Mouse (Mus musculus): ENCODE results near the gene Pmpca. TPM values are rescaled to one million over a fixed set of nuclear protein-coding genes. Genes with fewer than 3 reads are reported as not detected.
A peak's percentile ranks its signal among the peaks of the same experiment; 100 is the strongest.

Gene Pmpca
- polyA plus RNA-seq, 1 experiment, result 18.3 TPM

DNA sequence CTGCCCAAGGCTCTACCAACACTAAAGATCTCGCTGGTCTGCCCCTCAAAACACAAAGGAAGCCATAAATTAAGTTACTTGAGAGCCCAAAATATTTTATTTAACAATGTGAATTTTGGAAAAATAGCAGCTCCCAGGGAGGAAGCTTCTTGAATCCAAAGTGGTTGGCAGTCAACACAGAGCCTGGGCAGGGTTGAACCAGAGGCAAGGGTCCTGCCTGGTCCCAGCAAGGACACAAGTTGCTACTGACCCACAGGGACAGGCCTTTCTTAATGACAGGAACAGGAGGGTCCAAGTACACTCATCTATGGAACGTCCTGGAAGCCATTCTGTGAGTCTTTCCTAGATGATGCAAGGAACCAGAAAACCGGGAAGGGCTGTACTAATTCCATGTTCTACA lies 20.2 kb downstream of the Pmpca start:
- H3K4me3 ChIP-seq (replicated peaks), result peak overlapping the region; percentile 83
- no peaks in the 10 kb centered on the region for H3K9me3 ChIP-seq (ENCODE audit: control insufficient read depth, low read length)
- TF ChIP-seq TAL1 (IDR thresholded peaks at IDR 0.05; ENCODE audit: low read length), result no peak
- TF ChIP-seq GATA1 (IDR thresholded peaks at IDR 0.05; ENCODE audit: low read length), result no peak
- peaks cover 72% of the 10 kb centered on the region for H3K36me3 ChIP-seq (ENCODE audit: control insufficient read depth)
- peaks cover 56% of the 10 kb centered on the region for H3K4me1 ChIP-seq (ENCODE audit: control insufficient read depth)
- H3K27me3 ChIP-seq (ENCODE audit: control insufficient read depth), result no peaks in the 10 kb centered on the region

- no peaks in the 10 kb centered on the region for H3K9me3 ChIP-seq (ENCODE audit: control insufficient read depth, low read length)
- no peaks in the 10 kb centered on the region for H3K27me3 ChIP-seq (ENCODE audit: control insufficient read depth)
- TF ChIP-seq TAL1 (IDR thresholded peaks at IDR 0.05; ENCODE audit: low read length) (no peak), GATA1 (IDR thresholded peaks at IDR 0.05; ENCODE audit: low read length) (no peak)
- peaks cover 50% of the 10 kb centered on the region for H3K4me1 ChIP-seq (ENCODE audit: control insufficient read depth)
- no peak overlapping the region for H3K4me3 ChIP-seq (replicated peaks)
- H3K36me3 ChIP-seq (ENCODE audit: control insufficient read depth), result peaks cover 71% of the 10 kb centered on the region
Measured at GRCm38 (mm10) chr2:26410091-26410490, 21.0 kb downstream of the Pmpca start.

GRCm38 (mm10) chr2:26410931-26411411 lies 21.8 kb downstream of the Pmpca start:
- no peaks in the 10 kb centered on the region for H3K27me3 ChIP-seq (ENCODE audit: control insufficient read depth)
- H3K4me1 ChIP-seq (ENCODE audit: control insufficient read depth), result peaks cover 43% of the 10 kb centered on the region
- H3K4me3 ChIP-seq (replicated peaks), result no peak overlapping the region
- no peak for TF ChIP-seq GATA1 (IDR thresholded peaks at IDR 0.05; ENCODE audit: low read length)
- TF ChIP-seq TAL1 (IDR thresholded peaks at IDR 0.05; ENCODE audit: low read length), result no peak
- no peaks in the 10 kb centered on the region for H3K9me3 ChIP-seq (ENCODE audit: control insufficient read depth, low read length)
- peaks cover 73% of the 10 kb centered on the region for H3K36me3 ChIP-seq (ENCODE audit: control insufficient read depth)

- TF ChIP-seq TAL1 (IDR thresholded peaks at IDR 0.05; ENCODE audit: low read length), result peak; percentile 28; the same call in 1 of the 3 replicates
- no peak for TF ChIP-seq GATA1 (IDR thresholded peaks at IDR 0.05; ENCODE audit: low read length)
- H3K36me3 ChIP-seq (ENCODE audit: control insufficient read depth), result peaks cover 86% of the 10 kb centered on the region
- no peaks in the 10 kb centered on the region for H3K27me3 ChIP-seq (ENCODE audit: control insufficient read depth)
- no peak overlapping the region for H3K4me3 ChIP-seq (replicated peaks)
- H3K4me1 ChIP-seq (ENCODE audit: control insufficient read depth), result peaks cover 19% of the 10 kb centered on the region
- H3K9me3 ChIP-seq (ENCODE audit: control insufficient read depth, low read length), result no peaks in the 10 kb centered on the region
Measured at GRCm38 (mm10) chr2:26417066-26417465, 27.9 kb downstream of the Pmpca start.

- no peaks in the 10 kb centered on the region for H3K9me3 ChIP-seq (ENCODE audit: control insufficient read depth, low read length)
- peaks cover 86% of the 10 kb centered on the region for H3K36me3 ChIP-seq (ENCODE audit: control insufficient read depth)
- no peak for TF ChIP-seq GATA1 (IDR thresholded peaks at IDR 0.05; ENCODE audit: low read length)
- no peak for TF ChIP-seq TAL1 (IDR thresholded peaks at IDR 0.05; ENCODE audit: low read length)
- H3K4me1 ChIP-seq (ENCODE audit: control insufficient read depth), result peaks cover 19% of the 10 kb centered on the region
- no peaks in the 10 kb centered on the region for H3K27me3 ChIP-seq (ENCODE audit: control insufficient read depth)
- H3K4me3 ChIP-seq (replicated peaks), result no peak overlapping the region
Measured at GRCm38 (mm10) chr2:26418120-26418519, 29.0 kb downstream of the Pmpca start.

DNA sequence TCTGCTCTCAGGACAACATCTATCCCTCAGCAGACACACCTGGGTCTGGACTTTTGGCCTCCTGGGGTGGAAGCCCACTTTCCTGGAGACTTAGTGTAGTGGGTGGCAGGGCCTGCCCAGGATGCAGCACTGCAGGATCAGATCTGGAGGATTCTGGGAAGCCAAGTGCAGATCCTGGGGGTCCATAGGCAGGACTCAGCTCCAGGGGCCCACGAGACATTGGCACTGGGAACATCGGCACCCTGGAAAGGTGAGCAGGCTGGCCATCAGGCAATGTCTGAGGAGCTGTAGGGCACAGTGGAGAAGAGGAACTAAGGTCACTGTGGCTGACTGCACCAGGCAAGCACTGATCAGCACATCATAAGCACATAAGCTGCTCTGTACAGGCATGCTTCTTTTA lies 32.8 kb downstream of the Pmpca start:
- no peak for TF ChIP-seq TAL1 (IDR thresholded peaks at IDR 0.05; ENCODE audit: low read length)
- no peak for TF ChIP-seq GATA1 (IDR thresholded peaks at IDR 0.05; ENCODE audit: low read length)
- Histone ChIP-seq H3K36me3 (ENCODE audit: control insufficient read depth) (peaks cover 85% of the 10 kb centered on the region), H3K4me3 (replicated peaks) (no peak overlapping the region), H3K4me1 (ENCODE audit: control insufficient read depth) (peaks cover 10% of the 10 kb centered on the region), H3K9me3 (ENCODE audit: control insufficient read depth, low read length) (no peaks in the 10 kb centered on the region), H3K27me3 (ENCODE audit: control insufficient read depth) (no peaks in the 10 kb centered on the region)

DNA sequence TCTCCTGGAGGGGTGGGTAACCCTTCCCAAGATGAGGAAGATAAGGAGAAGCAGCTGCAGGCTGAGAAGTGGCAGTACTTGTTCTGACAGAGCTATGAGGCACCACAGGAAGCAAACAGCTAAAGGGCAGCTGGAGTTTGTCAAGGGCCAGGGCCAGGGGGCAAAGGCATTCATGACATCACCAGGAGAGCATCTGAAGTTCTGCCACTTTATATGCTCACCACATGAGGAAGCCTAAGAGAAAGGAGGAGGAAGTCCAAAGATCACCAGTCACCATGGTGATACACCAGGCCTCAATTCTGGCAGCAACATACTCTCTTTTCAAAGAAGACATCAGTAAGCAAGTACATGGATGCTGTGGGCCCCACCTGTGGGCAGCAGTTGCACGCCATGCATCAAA lies 33.9 kb downstream of the Pmpca start:
- Histone ChIP-seq H3K36me3 (ENCODE audit: control insufficient read depth) (peaks cover 85% of the 10 kb centered on the region), H3K27me3 (ENCODE audit: control insufficient read depth) (no peaks in the 10 kb centered on the region), H3K4me1 (ENCODE audit: control insufficient read depth) (no peaks in the 10 kb centered on the region; the same call in 1 of the 2 replicates), H3K9me3 (ENCODE audit: control insufficient read depth, low read length) (no peaks in the 10 kb centered on the region), H3K4me3 (replicated peaks) (no peak overlapping the region)
- TF ChIP-seq TAL1 (IDR thresholded peaks at IDR 0.05; ENCODE audit: low read length), result no peak

- Histone ChIP-seq H3K4me1 (ENCODE audit: control insufficient read depth) (no peaks in the 10 kb centered on the region), H3K27me3 (ENCODE audit: control insufficient read depth) (no peaks in the 10 kb centered on the region), H3K36me3 (ENCODE audit: control insufficient read depth) (peaks cover 91% of the 10 kb centered on the region), H3K4me3 (replicated peaks) (no peak overlapping the region), H3K9me3 (ENCODE audit: control insufficient read depth, low read length) (no peaks in the 10 kb centered on the region)
- no peak for TF ChIP-seq GATA1 (IDR thresholded peaks at IDR 0.05; ENCODE audit: low read length)
- no peak for TF ChIP-seq TAL1 (IDR thresholded peaks at IDR 0.05; ENCODE audit: low read length)
Measured at GRCm38 (mm10) chr2:26424541-26424940, 35.4 kb downstream of the Pmpca start.

GRCm38 (mm10) chr2:26429851-26430250 lies 40.7 kb downstream of the Pmpca start:
- Histone ChIP-seq H3K36me3 (ENCODE audit: control insufficient read depth) (peaks cover 85% of the 10 kb centered on the region), H3K4me1 (ENCODE audit: control insufficient read depth) (no peaks in the 10 kb centered on the region)
- no peak for TF ChIP-seq TAL1 (IDR thresholded peaks at IDR 0.05; ENCODE audit: low read length)
- no peak for TF ChIP-seq GATA1 (IDR thresholded peaks at IDR 0.05; ENCODE audit: low read length)

More at GRCm38 (mm10) chr2:26429851-26430250, 40.7 kb downstream of the Pmpca start:
- H3K27me3 ChIP-seq (ENCODE audit: control insufficient read depth), result no peaks in the 10 kb centered on the region
- H3K4me3 ChIP-seq (replicated peaks), result no peak overlapping the region
- H3K9me3 ChIP-seq (ENCODE audit: control insufficient read depth, low read length), result no peaks in the 10 kb centered on the region

All from erythroblast, embryonic 14.5 days (primary cell).